Mouse (Mus musculus): ENCODE results near the gene Sh3glb1.

DNA sequence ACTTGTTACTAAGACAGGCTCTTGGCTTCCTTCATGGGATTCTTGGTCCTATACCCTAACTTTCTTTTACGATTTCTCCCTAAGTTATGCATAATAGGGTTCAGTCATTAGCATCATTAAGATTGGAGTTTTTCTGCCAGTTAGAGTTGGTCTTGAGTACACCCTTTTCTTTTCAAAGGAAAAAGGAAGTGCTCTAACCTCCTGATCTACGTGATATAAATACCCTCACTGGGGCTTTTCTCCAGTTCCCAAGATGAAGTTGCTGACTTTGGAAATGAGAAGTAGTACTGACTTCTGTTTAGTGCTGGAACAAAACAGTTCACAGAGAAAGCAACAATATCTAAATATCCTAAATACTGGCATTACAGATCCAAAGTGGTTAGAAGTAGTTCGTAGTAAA is 22.2 kb downstream of the Sh3glb1 start:
- TF ChIP-seq CTCF (IDR thresholded peaks at IDR 0.05; ENCODE audit: low read depth, low read length) (no peak), POLR2AphosphoS5 (IDR thresholded peaks at IDR 0.05; ENCODE audit: insufficient replicate concordance, low read depth, low read length) (no peak), TAL1 (conservative IDR thresholded peaks at IDR 0.05; ENCODE audit: low read depth, low read length) (no peak)
